Mouse (Mus musculus) gonadal fat pad, adult 2 months (tissue): Measurements from ENCODE around the gene Plcb1. TPM values are rescaled to one million over a fixed set of nuclear protein-coding genes. Genes with fewer than 3 reads are reported as not detected.
"Not testable (repeated sequence)": the region's sequence is repeated elsewhere in the genome, so short reads cannot be mapped to it uniquely, and the experiment has no call there.

Experiments
- DNase-seq: peaks from one replicate; pipeline ENCODE4 v3.0.0-alpha.2; 2012; ENCODE audit warnings: low read depth
- polyA plus RNA-seq: library from polyadenylated mRNA; depleted of rRNA; stranded (reverse); fragments of >200 nt; gene quantifications from 2 replicates; pipeline ENCODE4 v1.2.3, GENCODE M21; 2012

Plcb1 gene
- polyA plus RNA-seq, 1 experiment: 3.6 TPM

- no peak for DNase-seq
These were observed 182.5 kb downstream of the Plcb1 start for GRCm38 (mm10) chr2:134968380-134968779.

DNA sequence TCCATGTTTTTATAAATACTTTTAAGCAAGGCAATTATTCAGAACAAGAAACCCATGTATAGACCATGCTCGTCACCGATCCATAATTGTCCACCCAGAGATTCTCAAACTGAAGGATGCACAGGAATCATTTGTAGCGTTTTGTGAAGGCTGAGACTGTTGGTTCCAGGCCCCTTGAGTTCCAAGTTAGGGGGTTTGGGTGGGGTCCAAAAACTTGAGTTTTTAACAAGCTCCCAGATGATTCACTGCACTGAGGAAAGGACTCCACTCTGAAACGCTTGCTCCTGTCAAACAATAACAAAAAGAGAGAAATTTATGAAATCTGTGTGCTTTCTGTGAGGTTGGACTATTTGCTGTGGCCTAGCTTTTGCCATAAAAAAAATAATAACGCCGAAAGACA is 186.5 kb downstream of the Plcb1 start:
- no peak for DNase-seq

GRCm38 (mm10) chr2:134974711-134975110 is 188.8 kb downstream of the Plcb1 start:
- no peak for DNase-seq

- peak; percentile 42 for DNase-seq
These were observed 191.0 kb downstream of the Plcb1 start for GRCm38 (mm10) chr2:134976796-134977330.

GRCm38 (mm10) chr2:134977641-134978040 is 191.8 kb downstream of the Plcb1 start:
- DNase-seq: peak; percentile 42

GRCm38 (mm10) chr2:134981394-134981793 is 195.5 kb downstream of the Plcb1 start:
- DNase-seq: no peak

- no peak for DNase-seq
These were observed 199.0 kb downstream of the Plcb1 start for GRCm38 (mm10) chr2:134984884-134985283.

GRCm38 (mm10) chr2:134987978-134988377 is 202.1 kb downstream of the Plcb1 start:
- DNase-seq: no peak

DNA sequence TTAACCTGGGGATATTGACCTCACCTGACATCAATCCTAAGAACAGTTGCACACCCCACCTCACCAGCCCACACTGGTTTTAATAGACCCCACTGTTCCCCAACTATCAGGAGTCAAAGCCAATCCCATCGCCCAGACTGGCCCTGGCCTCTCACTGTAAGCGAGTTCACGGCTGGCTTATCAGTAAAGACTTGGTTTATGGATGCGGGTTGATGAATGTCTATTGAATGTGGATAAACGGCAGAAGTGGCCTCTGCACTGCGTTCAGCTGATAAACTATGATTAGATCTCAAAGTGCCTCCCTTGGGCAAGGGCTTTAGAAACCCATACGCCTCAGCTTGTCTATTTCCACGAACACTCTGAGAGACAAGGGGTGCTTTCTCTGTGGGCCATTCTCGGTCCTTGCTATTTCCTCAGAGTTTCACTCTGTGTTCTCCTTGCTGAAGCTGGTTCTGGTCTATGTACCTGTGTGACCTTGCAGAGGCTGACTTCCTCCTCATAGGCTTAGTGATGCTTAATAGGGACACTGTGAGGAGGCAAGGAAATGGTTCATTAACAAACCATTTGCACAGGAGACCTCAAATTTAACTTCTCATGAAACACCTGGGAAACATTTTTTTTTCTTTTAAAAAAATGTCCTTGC is 203.9 kb downstream of the Plcb1 start:
- DNase-seq: no peak

- no peak for DNase-seq
These were observed 221.3 kb downstream of the Plcb1 start for GRCm38 (mm10) chr2:135007134-135007533.

DNA sequence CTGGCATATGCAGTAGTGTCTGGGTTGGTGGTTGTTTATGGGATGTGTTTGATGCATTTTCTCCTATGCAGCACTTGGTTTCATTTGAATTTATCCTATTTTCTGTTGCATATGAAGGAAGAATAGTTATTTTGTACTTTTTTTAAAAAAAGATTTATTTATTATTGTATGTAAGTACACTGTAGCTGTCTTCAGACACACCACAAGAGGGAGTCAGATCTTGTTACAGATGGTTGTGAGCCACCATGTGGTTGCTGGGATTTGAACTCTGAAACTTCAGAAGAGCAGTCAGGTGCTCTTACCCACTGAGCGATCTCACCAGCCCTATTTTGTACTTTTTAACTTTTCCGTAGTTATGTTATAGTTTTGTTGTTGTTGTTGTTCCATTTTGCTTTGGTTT is 222.0 kb downstream of the Plcb1 start:
- DNase-seq: not testable (repeated sequence)

GRCm38 (mm10) chr2:135010371-135010770 is 224.5 kb downstream of the Plcb1 start:
- peak; percentile 13 for DNase-seq

GRCm38 (mm10) chr2:135015501-135015900 is 229.6 kb downstream of the Plcb1 start:
- DNase-seq: no peak

GRCm38 (mm10) chr2:135018275-135018674 is 232.4 kb downstream of the Plcb1 start:
- no peak for DNase-seq

- no peak for DNase-seq
These were observed 232.8 kb downstream of the Plcb1 start for GRCm38 (mm10) chr2:135018708-135019107.

GRCm38 (mm10) chr2:135019588-135019987 is 233.7 kb downstream of the Plcb1 start:
- no peak for DNase-seq

DNA sequence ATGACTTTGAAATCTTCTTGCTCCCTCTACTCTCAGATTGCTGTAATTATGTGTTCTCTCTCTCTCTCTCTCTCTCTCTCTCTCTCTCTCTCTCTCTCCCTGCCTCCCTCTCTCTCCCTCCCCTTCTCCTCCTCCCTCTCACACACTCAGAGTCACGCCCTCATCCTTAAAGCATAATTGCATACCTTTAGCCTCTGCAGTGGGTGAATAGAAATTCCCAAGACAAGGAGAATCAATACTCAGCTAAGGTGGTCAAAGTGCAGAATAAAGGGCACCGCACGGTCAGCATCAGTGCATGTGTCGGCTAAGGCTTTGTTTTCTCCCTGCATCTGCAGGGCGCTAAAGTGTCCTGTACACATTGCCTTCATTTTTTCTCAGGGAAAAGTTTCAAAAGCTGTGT is 243.4 kb downstream of the Plcb1 start:
- no peak for DNase-seq

DNA sequence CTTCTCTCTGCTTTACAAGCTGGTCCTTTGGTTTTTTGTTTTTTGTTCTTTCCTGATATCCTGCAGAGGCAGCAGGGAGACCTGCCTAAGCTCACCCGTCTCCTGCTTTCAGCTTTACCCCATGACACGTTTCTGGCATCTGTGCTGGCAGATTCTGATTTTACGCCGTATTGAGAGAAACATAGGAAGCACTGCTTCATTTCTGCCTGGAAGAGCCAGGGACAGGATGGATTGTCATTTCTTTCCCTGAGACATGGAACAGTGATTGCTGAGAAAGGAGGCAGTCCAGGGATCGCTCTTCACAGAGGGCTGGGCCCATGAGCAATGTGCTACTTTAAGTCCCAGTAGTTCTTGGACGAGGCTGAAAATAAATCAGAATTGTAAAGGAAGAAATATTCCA is 243.8 kb downstream of the Plcb1 start:
- DNase-seq: no peak

GRCm38 (mm10) chr2:135035640-135036260 is 249.9 kb downstream of the Plcb1 start:
- no peak for DNase-seq

DNA sequence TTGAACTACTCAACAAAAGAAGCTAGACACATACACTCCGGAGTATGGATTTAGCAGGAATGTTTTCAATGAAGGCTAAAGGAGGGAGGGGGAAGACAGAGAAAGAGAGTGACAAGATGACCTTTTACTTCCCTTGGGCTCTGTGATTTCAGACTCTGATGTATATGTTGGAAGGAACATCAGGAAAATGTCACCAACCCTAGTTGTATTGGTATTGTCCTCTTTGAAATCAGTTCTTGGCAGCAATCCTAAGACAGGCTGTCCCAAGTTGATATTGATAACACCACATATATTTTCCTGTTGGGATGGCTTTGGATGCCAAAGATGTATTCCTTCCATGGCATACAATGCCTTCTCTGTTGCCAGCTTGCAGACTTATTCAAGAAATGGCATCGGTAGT is 262.9 kb downstream of the Plcb1 start:
- no peak for DNase-seq

- DNase-seq: peak; percentile 42
These were observed 263.4 kb downstream of the Plcb1 start for GRCm38 (mm10) chr2:135049283-135049682.

DNA sequence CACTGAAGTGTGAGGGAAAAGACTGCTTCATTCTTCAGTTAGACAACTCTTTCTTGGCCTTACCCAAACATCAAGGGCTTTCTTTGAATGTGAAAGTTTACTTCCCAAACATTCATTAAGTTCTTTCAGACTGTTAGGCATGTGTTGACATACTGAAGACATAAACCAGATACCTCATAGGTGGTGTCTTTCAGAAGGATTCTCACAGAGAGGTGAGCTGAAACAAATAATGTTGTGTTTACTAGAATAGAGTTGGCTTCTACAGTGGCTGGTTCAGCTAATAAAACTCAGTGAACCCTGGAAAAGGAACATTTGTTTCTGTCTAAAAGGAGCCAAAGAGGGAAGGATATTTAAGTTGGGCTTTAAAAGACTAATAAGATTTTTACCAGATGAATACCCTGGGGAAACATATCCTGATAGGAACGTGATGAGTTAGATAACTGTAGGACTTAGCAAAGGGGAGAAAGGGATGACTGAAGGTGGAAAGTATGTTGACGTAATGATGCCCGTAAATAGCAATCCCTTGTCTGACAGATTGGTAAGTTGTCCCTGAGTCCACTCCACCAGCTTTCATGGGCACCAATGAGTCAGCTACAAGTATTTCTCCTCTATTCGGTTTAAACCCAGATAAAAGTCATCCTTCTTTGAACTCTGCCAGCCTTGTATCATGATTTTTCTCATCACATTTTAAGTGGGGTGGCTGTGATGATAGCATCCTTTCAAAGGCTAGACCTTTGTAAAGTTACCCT is 265.8 kb downstream of the Plcb1 start:
- DNase-seq: no peak

DNA sequence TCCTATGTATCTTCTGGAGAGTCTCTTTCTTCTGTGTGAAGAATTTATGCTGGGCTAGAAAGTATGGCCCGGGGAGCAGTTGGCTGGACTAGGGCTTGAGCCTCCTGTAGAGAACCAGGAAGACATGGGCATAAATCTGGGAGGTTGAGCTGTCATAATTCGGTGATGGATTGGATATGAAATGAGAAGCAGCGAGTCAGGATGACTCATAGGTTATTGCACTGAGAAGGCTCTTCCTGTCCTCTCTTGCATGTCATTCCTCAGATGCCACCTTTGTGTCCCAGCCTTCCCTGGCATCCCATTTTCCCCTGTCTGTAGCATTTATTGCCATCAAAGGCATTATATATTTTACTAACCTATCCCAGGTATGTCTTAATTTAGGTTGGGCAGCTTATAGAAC is 267.5 kb downstream of the Plcb1 start:
- DNase-seq: no peak
